Mouse (Mus musculus) heart, postnatal 0 days (tissue): ENCODE measurements around the gene Tmem251. TPM values are rescaled to one million over a fixed set of nuclear protein-coding genes. Genes with fewer than 3 reads are reported as not detected.

Experiments
- ATAC-seq: fragments of 200-750 bp; cut with Nextera tagmentation; 2 replicates; pipeline ENCODE4 v1.8.0; 2017; ENCODE audit warnings: low read depth, moderate number of reproducible peaks, moderate library complexity; ENCODE audit not compliant: insufficient read depth
- DNase-seq: peaks from one replicate; pipeline ENCODE4 v3.0.0-alpha.2; 2016; ENCODE audit warnings: low spot score
- H3K27ac ChIP-seq: fragments of 300-500 bp; sonication (generic); 2 replicates; pipeline ENCODE4 v1.5.1; 2014; ENCODE audit warnings: low read depth, mild to moderate bottlenecking
- H3K27me3 ChIP-seq: fragments of 300-500 bp; sonication (generic); 2 replicates; pipeline ENCODE4 v1.6.1; 2014; ENCODE audit warnings: low read length, mixed read lengths; ENCODE audit not compliant: control insufficient read depth, insufficient read depth
- H3K36me3 ChIP-seq: fragments of 300-500 bp; sonication (generic); replicated peaks from 2 replicates; pipeline ENCODE4 v1.6.1; 2014; ENCODE audit warnings: low read length, mixed read lengths; ENCODE audit not compliant: control insufficient read depth, insufficient read depth
- H3K4me1 ChIP-seq: fragments of 300-500 bp; sonication (generic); 2 replicates; pipeline ENCODE4 v1.6.1; 2014; ENCODE audit warnings: antibody characterized with exemption; ENCODE audit not compliant: control insufficient read depth, insufficient read depth
- H3K4me2 ChIP-seq: fragments of 300-500 bp; sonication (generic); 2 replicates; pipeline ENCODE4 v1.6.1; 2014; ENCODE audit warnings: low read depth, mild to moderate bottlenecking, low read length, moderate library complexity
- H3K4me3 ChIP-seq: fragments of 300-500 bp; sonication (generic); 2 replicates; pipeline ENCODE4 v1.5.1; 2014; ENCODE audit warnings: low read depth, low read length
- H3K9ac ChIP-seq: fragments of 300-500 bp; sonication (generic); replicated peaks from 2 replicates; pipeline ENCODE4 v1.6.1; 2014; ENCODE audit warnings: low read depth, low read length, mixed read lengths
- H3K9me3 ChIP-seq: fragments of 300-500 bp; sonication (generic); replicated peaks from 2 replicates; pipeline ENCODE4 v1.6.1; 2016; ENCODE audit warnings: low read length; ENCODE audit not compliant: control insufficient read depth
- CTCF ChIP-seq: IDR thresholded peaks from 2 replicates; pipeline ENCODE4 v1.5.1; 2016; ENCODE audit warnings: antibody characterized with exemption, control low read depth, low read depth
- EP300 ChIP-seq: IDR thresholded peaks from 2 replicates; pipeline ENCODE4 v1.6.1; 2016; ENCODE audit warnings: antibody characterized with exemption, low read depth
- WGBS: fragments of 180-500 bp; shearing (Covaris S2); extraction: QIAGEN DNeasy Blood & Tissue Kit; methylation state at CpG from one replicate; pipeline ENCODE4 v1.1.7; 2014; 5-methylcytosine and 5-hydroxymethylcytosine counted together
- polyA plus RNA-seq: library from polyadenylated mRNA; unstranded; fragments of >200 nt; fragmentation: Nextera tagmentation; extraction: Ambion mirVana; gene quantifications from 2 replicates; pipeline ENCODE4 v1.2.1, GENCODE M21; 2015
- total RNA-seq: library from RNA; depleted of rRNA; stranded (reverse); fragments of >200 nt; gene quantifications from 2 replicates; pipeline ENCODE4 v1.2.3, GENCODE M21; 2014; ENCODE audit warnings: low replicate concordance

The Tmem251 gene
- total and polyA plus RNA-seq, 2 experiments from 2014 or later = 2.6 to 10.0 TPM

DNA sequence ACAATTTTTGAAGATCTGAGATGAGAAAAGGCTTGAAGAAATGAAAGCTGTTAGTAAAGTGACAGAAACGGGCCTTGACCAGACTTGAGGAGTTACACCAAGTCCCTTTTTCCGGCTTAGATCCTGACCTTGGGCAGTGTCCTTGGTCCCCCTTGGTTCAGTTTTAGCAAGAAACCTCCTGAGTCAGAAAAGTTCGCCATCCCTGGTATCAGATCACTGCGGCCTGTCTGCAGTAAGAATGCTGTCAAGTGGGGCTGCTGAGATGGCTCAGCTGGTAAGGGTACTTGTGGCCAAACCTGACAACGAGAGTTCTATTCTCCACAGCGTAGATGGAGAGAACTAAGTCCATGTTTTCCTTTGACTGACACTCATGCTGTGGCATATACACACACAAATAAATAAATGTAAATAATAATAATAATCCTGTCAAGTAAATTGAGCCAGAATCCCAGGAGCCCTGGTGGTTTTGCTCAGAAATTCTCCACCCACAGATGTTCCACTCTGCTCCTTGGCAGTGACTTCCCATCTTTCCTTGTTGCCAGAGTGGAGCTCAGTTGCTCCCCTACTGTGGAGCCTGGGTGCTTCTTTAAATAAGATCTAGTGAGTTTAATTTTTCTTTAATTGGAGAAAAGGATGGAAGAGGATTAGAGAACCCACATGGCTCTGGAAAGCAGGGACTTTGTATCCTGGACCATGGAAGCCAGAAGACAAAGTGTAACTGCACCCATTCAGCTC, 37.5 kb upstream of the Tmem251 start:
- Histone ChIP-seq H3K4me3 (no peak overlapping the region), H3K36me3 (no peaks in the 10 kb centered on the region), H3K4me2 (no peak overlapping the region; the same call in 1 of the 2 replicates), H3K27me3 (0 out of 2 replicates have a peak, but pooled peaks cover 8% of the 10 kb centered on the region), H3K9ac (no peak overlapping the region; the same call in 1 of the 2 replicates), H3K4me1 (peaks cover 16% of the 10 kb centered on the region), H3K9me3 (no peaks in the 10 kb centered on the region), H3K27ac (no peak overlapping the region)
- ATAC-seq (no peak), DNase-seq (no peak)
- TF ChIP-seq EP300 (no peak), CTCF (no peak)
- WGBS = 73% methylated on average over 6 of the region's 6 CpGs

DNA sequence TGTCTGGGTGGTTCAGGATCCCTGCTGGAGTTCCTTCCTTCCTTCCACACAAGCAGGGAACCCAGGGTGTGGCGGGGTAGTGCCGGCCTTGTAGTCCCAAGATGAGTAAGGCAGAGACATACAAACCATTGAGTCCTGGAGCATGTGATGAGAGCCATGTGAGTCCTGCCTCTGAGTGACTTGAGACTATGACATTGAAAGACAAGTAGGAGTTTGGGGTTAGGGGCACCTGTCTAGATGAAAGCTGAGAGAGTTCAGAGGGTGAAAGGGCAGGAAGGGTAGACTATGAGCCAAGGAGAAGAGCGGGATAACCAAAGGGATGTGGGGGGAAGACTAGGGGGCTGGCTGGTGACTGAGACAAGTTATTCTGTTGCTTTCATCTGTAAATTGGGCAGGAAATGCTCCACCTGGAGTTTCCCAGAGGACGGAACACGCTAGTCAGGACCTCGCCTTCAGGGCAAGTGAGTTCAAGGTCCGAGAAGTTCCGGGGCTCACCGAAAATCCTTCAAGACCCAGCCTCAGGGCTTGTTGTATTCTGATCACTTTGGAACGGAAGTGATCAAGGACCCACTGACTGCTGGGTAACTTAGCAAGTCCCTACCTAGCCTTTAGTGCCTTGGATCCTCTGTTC, 36.6 kb upstream of the Tmem251 start:
- Histone ChIP-seq H3K4me3 (no peak overlapping the region), H3K9ac (no peak overlapping the region), H3K9me3 (no peaks in the 10 kb centered on the region), H3K27ac (no peak overlapping the region), H3K27me3 (0 out of 2 replicates have a peak, but pooled peaks cover 8% of the 10 kb centered on the region), H3K36me3 (no peaks in the 10 kb centered on the region), H3K4me2 (no peak overlapping the region), H3K4me1 (peaks cover 16% of the 10 kb centered on the region)
- WGBS = 91% methylated on average over 10 of the region's 10 CpGs
- ATAC-seq (no peak), DNase-seq (no peak)
- TF ChIP-seq EP300 = no peak
- no peak for TF ChIP-seq CTCF

DNA sequence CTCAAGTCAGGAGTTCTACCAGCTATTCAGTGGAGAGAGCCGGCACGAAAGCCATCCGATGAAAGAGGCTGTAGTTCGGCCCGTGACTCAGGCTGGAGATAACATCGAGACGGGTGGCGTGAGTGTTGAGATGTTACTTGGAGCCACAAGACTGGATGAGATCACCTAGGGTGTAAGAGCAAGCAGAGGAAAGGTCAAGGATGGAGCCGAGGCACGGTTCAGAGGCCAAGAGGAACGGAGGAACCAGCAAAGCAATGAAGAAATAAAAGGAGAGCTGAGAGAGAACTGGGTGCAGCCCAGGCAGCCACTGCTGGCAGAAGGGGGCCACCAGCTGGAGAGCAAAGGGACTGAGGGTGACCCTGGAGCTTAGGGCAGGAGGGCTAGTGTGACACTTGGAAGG, 35.3 kb upstream of the Tmem251 start:
- TF ChIP-seq CTCF (peak; percentile 59), EP300 (no peak)
- H3K4me1 ChIP-seq = peaks cover 9% of the 10 kb centered on the region
- H3K9me3 ChIP-seq = no peaks in the 10 kb centered on the region
- peak overlapping the region; percentile 26 for H3K4me3 ChIP-seq
- no peak overlapping the region; the same call in 1 of the 2 replicates for H3K9ac ChIP-seq
- H3K27ac ChIP-seq = no peak overlapping the region
- ATAC-seq = no peak
- 23% methylated on average over 11 of the region's 11 CpGs for WGBS
- peak overlapping the region; percentile 54 for H3K4me2 ChIP-seq
- H3K36me3 ChIP-seq = no peaks in the 10 kb centered on the region
- peak; percentile 51 for DNase-seq
- 0 out of 2 replicates have a peak, but pooled peaks cover 8% of the 10 kb centered on the region for H3K27me3 ChIP-seq

- WGBS = 82% methylated on average over 5 of the region's 5 CpGs
- TF ChIP-seq EP300 (no peak), CTCF (no peak)
These were observed 33.7 kb upstream of the Tmem251 start for GRCm38 (mm10) chr12:102709896-102710295.

DNA sequence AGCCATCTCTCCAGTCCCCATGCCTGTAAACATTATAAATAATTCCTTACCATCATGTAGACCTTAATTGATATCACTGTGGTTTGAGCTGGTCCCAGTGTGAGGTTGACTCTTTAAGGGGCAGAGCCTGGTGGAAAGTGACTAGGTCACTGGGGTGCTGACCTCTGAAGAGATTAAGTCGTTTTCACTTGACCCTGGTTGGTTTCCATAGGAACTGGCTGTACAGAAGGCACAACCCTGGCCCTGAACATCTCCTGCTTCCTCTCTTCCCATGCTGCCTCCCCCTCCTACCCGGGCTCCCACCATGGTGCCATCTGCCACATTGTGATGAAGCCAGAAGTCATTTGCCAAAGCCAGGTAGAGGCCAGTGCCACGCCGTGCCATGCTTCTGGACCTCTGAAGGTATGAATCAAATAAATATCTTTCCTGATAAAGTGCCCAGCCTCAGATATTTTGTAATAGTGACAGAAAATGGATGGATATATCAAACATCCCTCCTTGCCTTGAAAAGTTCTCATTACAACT, 32.6 kb upstream of the Tmem251 start:
- ATAC-seq (no peak), DNase-seq (no peak)
- no peak overlapping the region for H3K4me3 ChIP-seq
- no peak overlapping the region for H3K4me2 ChIP-seq
- H3K9ac ChIP-seq = no peak overlapping the region
- no peak overlapping the region for H3K27ac ChIP-seq
- H3K27me3 ChIP-seq = 0 out of 2 replicates have a peak, but pooled peaks cover 8% of the 10 kb centered on the region
- TF ChIP-seq CTCF (no peak), EP300 (no peak)
- peaks cover 7% of the 10 kb centered on the region; the same call in 1 of the 2 replicates for H3K4me1 ChIP-seq
- H3K36me3 ChIP-seq = no peaks in the 10 kb centered on the region
- H3K9me3 ChIP-seq = no peaks in the 10 kb centered on the region
- 59% methylated on average over 4 of the region's 4 CpGs for WGBS

More at GRCm38 (mm10) chr12:102709896-102710295, 33.7 kb upstream of the Tmem251 start:
- H3K27me3 ChIP-seq = 0 out of 2 replicates have a peak, but pooled peaks cover 8% of the 10 kb centered on the region
- H3K27ac ChIP-seq = no peak overlapping the region
- H3K9me3 ChIP-seq = no peaks in the 10 kb centered on the region
- no peak overlapping the region for H3K4me2 ChIP-seq
- H3K4me3 ChIP-seq = no peak overlapping the region
- ATAC-seq = no peak
- no peak overlapping the region for H3K9ac ChIP-seq
- peaks cover 7% of the 10 kb centered on the region for H3K4me1 ChIP-seq
- DNase-seq = no peak
- H3K36me3 ChIP-seq = no peaks in the 10 kb centered on the region
